Mouse (Mus musculus) hindbrain, embryonic 14.5 days (tissue): ENCODE data around the gene Slfn5. TPM values are rescaled to one million over a fixed set of nuclear protein-coding genes. Genes with fewer than 3 reads are reported as not detected.
"Not testable (repeated sequence)": the region's sequence is repeated elsewhere in the genome, so short reads cannot be mapped to it uniquely, and the experiment has no call there.

Source experiments
- ATAC-seq: fragments of 200-750 bp; cut with Nextera tagmentation; 2 replicates; pipeline ENCODE4 v1.8.0; 2017; ENCODE audit warnings: moderate number of reproducible peaks, mild to moderate bottlenecking, moderate TSS enrichment, moderate library complexity; ENCODE audit not compliant: low FRiP score
- DNase-seq: peaks from one replicate; pipeline ENCODE4 v3.0.0-alpha.2; 2015; ENCODE audit warnings: low spot score
- H3K27ac ChIP-seq: fragments of 300-500 bp; sonication (generic); 2 replicates; pipeline ENCODE4 v1.5.1; 2014; ENCODE audit warnings: mild to moderate bottlenecking, moderate library complexity
- H3K27me3 ChIP-seq: fragments of 300-500 bp; sonication (generic); 2 replicates; pipeline ENCODE4 v1.6.1; 2014; ENCODE audit warnings: mild to moderate bottlenecking, low read length, mixed read lengths; ENCODE audit not compliant: control insufficient read depth, insufficient read depth
- H3K36me3 ChIP-seq: fragments of 300-500 bp; sonication (generic); replicated peaks from 2 replicates; pipeline ENCODE4 v1.6.1; 2014; ENCODE audit not compliant: control insufficient read depth, insufficient read depth
- H3K4me1 ChIP-seq: fragments of 300-500 bp; sonication (generic); replicated peaks from 2 replicates; pipeline ENCODE4 v1.6.1; 2014; ENCODE audit warnings: antibody characterized with exemption, low read length, mixed read lengths; ENCODE audit not compliant: control insufficient read depth, insufficient read depth
- H3K4me2 ChIP-seq: fragments of 300-500 bp; sonication (generic); replicated peaks from 2 replicates; pipeline ENCODE4 v1.6.1; 2014; ENCODE audit warnings: mild to moderate bottlenecking, moderate library complexity
- H3K4me3 ChIP-seq: fragments of 300-500 bp; sonication (generic); replicated peaks from 2 replicates; pipeline ENCODE4 v1.5.1; 2014; ENCODE audit warnings: mild to moderate bottlenecking, low read length
- H3K9ac ChIP-seq: fragments of 300-500 bp; sonication (generic); 2 replicates; pipeline ENCODE4 v1.6.1; 2014
- H3K9me3 ChIP-seq: fragments of 300-500 bp; sonication (generic); 2 replicates; pipeline ENCODE4 v1.6.1; 2016; ENCODE audit warnings: low read length; ENCODE audit not compliant: control insufficient read depth
- WGBS: fragments of 180-500 bp; shearing (Covaris S2); extraction: QIAGEN DNeasy Blood & Tissue Kit; methylation state at CpG from one replicate; pipeline ENCODE4 v1.1.7; 2014; 5-methylcytosine and 5-hydroxymethylcytosine counted together
- microRNA-seq: library from miRNA; unstranded; fragments of <30 nt; microRNA quantifications from one replicate; pipeline ENCODE4, GENCODE M21; 2016
- polyA plus RNA-seq: library from polyadenylated mRNA; unstranded; fragments of >200 nt; fragmentation: Nextera tagmentation; extraction: Ambion mirVana; gene quantifications from 2 replicates; pipeline ENCODE4 v1.2.1, GENCODE M21; 2014

Gene Slfn5
- polyA plus RNA-seq, 1 experiment from 2014 or later, result 1.6 TPM

GRCm38 (mm10) chr11:82989357-82989756 is 38.2 kb downstream of the Slfn5 start:
- no peak for DNase-seq
- H3K4me1 ChIP-seq, result peaks cover 4% of the 10 kb centered on the region; the same call in 1 of the 2 replicates
- H3K27me3 ChIP-seq, result peaks cover 11% of the 10 kb centered on the region; the same call in 1 of the 2 replicates
- peak overlapping the region; percentile 19; the same call in 1 of the 2 replicates for H3K4me2 ChIP-seq
- WGBS, result 32% methylated on average over 12 of the region's 12 CpGs
- no peak for ATAC-seq
- H3K9ac ChIP-seq, result no peak overlapping the region
- no peak overlapping the region for H3K27ac ChIP-seq
- no peaks in the 10 kb centered on the region for H3K36me3 ChIP-seq
- no peak overlapping the region for H3K4me3 ChIP-seq
- no peaks in the 10 kb centered on the region for H3K9me3 ChIP-seq

GRCm38 (mm10) chr11:82990612-82991385 is 39.6 kb downstream of the Slfn5 start:
- Histone ChIP-seq H3K4me3 (peak overlapping the region; percentile 30), H3K9ac (peak overlapping the region; percentile 26; the same call in 1 of the 2 replicates), H3K4me2 (peak overlapping the region; percentile 56), H3K27me3 (peaks cover 11% of the 10 kb centered on the region; the same call in 1 of the 2 replicates)
- DNase-seq, result peak; percentile 38
- H3K4me1 ChIP-seq, H3K9me3 ChIP-seq, H3K27ac ChIP-seq, H3K36me3 ChIP-seq, ATAC-seq: not testable (repeated sequence)
- WGBS, result 17% methylated on average over 19 of the region's 19 CpGs

- H3K9ac ChIP-seq, result peak within 1 kb of the TSS; percentile 26; the same call in 1 of the 2 replicates
- no peaks in the 10 kb centered on the region for H3K36me3 ChIP-seq
- peak within 1 kb of the TSS; percentile 30 for H3K4me3 ChIP-seq
- H3K4me1 ChIP-seq, result peaks cover 4% of the 10 kb centered on the region; the same call in 1 of the 2 replicates
- no peak for ATAC-seq
- H3K27ac ChIP-seq, result no peak within 1 kb of the TSS
- peaks cover 11% of the 10 kb centered on the region; the same call in 1 of the 2 replicates for H3K27me3 ChIP-seq
- no peaks in the 10 kb centered on the region for H3K9me3 ChIP-seq
- WGBS, result 13% methylated on average over 14 of the region's 14 CpGs
- H3K4me2 ChIP-seq, result peak within 1 kb of the TSS; percentile 56
- peak; percentile 33 for DNase-seq
Observed at GRCm38 (mm10) chr11:82991469-82992166, 40.5 kb downstream of the Slfn5 start, which contains the start of gene Slfn9. Slfn9 (minus strand) TSS chr11:82991830.

- Histone ChIP-seq H3K9me3 (no peaks in the 10 kb centered on the region), H3K27me3 (no peaks in the 10 kb centered on the region), H3K9ac (no peak overlapping the region), H3K4me2 (no peak overlapping the region), H3K27ac (no peak overlapping the region), H3K4me3 (no peak overlapping the region), H3K4me1 (no peaks in the 10 kb centered on the region), H3K36me3 (no peaks in the 10 kb centered on the region)
- 75% methylated on average over 1 of the region's 1 CpGs for WGBS
- no peak for DNase-seq
- no peak for ATAC-seq
Observed at GRCm38 (mm10) chr11:83013356-83013755, 62.2 kb downstream of the Slfn5 start.

Small RNAs within 50 kb of the gene (microRNA-seq; reads per million reads assigned to microRNA genes)
- gene Mir7679, result not detected

Other genes with a start within 250 kb of the Slfn5 start
- 0.09 and 0.14 TPM in 2 replicates for gene Cct6b, start 187.0 kb upstream of the Slfn5 start, polyA plus RNA-seq
- 23.4 and 26.9 TPM in 2 replicates for gene Zfp830, start 187.0 kb upstream of the Slfn5 start, polyA plus RNA-seq
- 26.0 and 35.8 TPM in 2 replicates for gene Lig3, start 170.2 kb upstream of the Slfn5 start, polyA plus RNA-seq
- 4.3 and 5.0 TPM in 2 replicates for gene Rffl, start 80.1 kb upstream of the Slfn5 start, polyA plus RNA-seq
- 14.0 and 14.3 TPM in 2 replicates for gene Rad51d, start 60.7 kb upstream of the Slfn5 start, polyA plus RNA-seq
- 0.37 and 0.77 TPM in 2 replicates for gene Fndc8, start 59.2 kb upstream of the Slfn5 start, polyA plus RNA-seq
- 20.7 and 28.0 TPM in 2 replicates for gene Nle1, start 42.9 kb upstream of the Slfn5 start, polyA plus RNA-seq
- 1.1 and 2.0 TPM in 2 replicates for gene Unc45b, start 40.8 kb upstream of the Slfn5 start, polyA plus RNA-seq
- 1.8 and 2.7 TPM in 2 replicates for gene Slfn9, start 40.5 kb downstream of the Slfn5 start, polyA plus RNA-seq
- 0.21 and 0.27 TPM in 2 replicates for gene Slfn8, start 69.5 kb downstream of the Slfn5 start, polyA plus RNA-seq
- gene Slfn2, start 113.8 kb downstream of the Slfn5 start, polyA plus RNA-seq, result 1.3 and 1.4 TPM in 2 replicates
- gene Slfn1, start 165.5 kb downstream of the Slfn5 start, polyA plus RNA-seq, result 0.11 TPM in 1 of 2 replicates, not detected in the other
- gene Slfn4, start 223.8 kb downstream of the Slfn5 start, polyA plus RNA-seq, result 0.14 TPM in 1 of 2 replicates, not detected in the other
- 0.22 TPM in 1 of 2 replicates, not detected in the other for gene Slfn3, start 240.0 kb downstream of the Slfn5 start, polyA plus RNA-seq